8 mouse cellular contexts compared by ENCODE assay signal in genomic region chr19:53143108-53143971, GRCm38 (mm10). TPM values are rescaled to one million over a fixed set of nuclear protein-coding genes. Genes with fewer than 3 reads are reported as not detected.
DNase-seq lines count a peak whose midpoint lies in the region; ATAC-seq and TF ChIP-seq lines count a peak whose summit lies in the region.

No protein-coding gene starts in this region.

- H3K9ac ChIP-seq in CH12.LX (ENCODE audit: insufficient read depth, low read depth): peak overlapping the region; percentile 62
- peak overlapping the region; percentile 94 for H3K9ac ChIP-seq in kidney, embryonic 14.5 days (ENCODE audit: low read depth, low read length)
- peak overlapping the region; percentile 90 for H3K9ac ChIP-seq in lung, postnatal 0 days (replicated peaks; ENCODE audit: low read depth)

- dilution Hi-C loops in CH12.LX (cut with MboI; ENCODE audit: extremely low pct_ligation_motif_present, extremely low pct_unique_long_range_greater_than_20kb, low sequenced_read_pairs): no loop called here

- H3K79me2 ChIP-seq in CH12.LX (replicated peaks; ENCODE audit: control insufficient read depth, extremely low read depth, insufficient read depth, poor library complexity, severe bottlenecking): no peaks in the 10 kb centered on the region

- in situ Hi-C loops in CH12.LX (cut with MboI; ENCODE audit: low pct_ligation_motif_present, low pct_unique_long_range_greater_than_20kb, low sequenced_read_pairs): no loop called here

- no peak for TF ChIP-seq CTCF in CH12.LX (conservative IDR thresholded peaks at IDR 0.05 in 1 of 2, IDR thresholded peaks at IDR 0.05 in 1 of 2; ENCODE audit: low read depth in 2 of 2, low read length in 2 of 2)
- no peak for TF ChIP-seq CTCF in lung, postnatal 0 days (IDR thresholded peaks at IDR 0.05)

- TF ChIP-seq RAD21 in CH12.LX (IDR thresholded peaks at IDR 0.05; ENCODE audit: low read depth, low read length): no peak

- peaks cover 2 to 20% of the 10 kb centered on the region in 2 experiments; a peak in 3 of 4 replicates for H3K4me1 ChIP-seq in CH12.LX (ENCODE audit: control insufficient read depth in 1 of 2, insufficient read depth in 2 of 2)
- peaks cover 12% of the 10 kb centered on the region for H3K4me1 ChIP-seq in kidney, embryonic 14.5 days (ENCODE audit: control insufficient read depth, insufficient read depth, low read length)
- H3K4me1 ChIP-seq in lung, postnatal 0 days (ENCODE audit: insufficient read depth, low read depth, low read length): peaks cover 7% of the 10 kb centered on the region; the same call in 1 of the 2 replicates

- no peak for TF ChIP-seq EP300 in CH12.LX (IDR thresholded peaks at IDR 0.05; ENCODE audit: low read length)
- 0 out of 2 replicates have a peak, but pooled peaks have one; percentile 9 for TF ChIP-seq EP300 in lung, postnatal 0 days (IDR thresholded peaks at IDR 0.05)

- H3K27ac ChIP-seq in CH12.LX (ENCODE audit: insufficient read depth, low read depth): no peak overlapping the region
- H3K27ac ChIP-seq in kidney, embryonic 14.5 days (ENCODE audit: low read depth, low read length): peak overlapping the region; percentile 63; the same call in 1 of the 2 replicates
- H3K27ac ChIP-seq in lung, postnatal 0 days (ENCODE audit: low read length): peak overlapping the region; percentile 89

- no peak for TF ChIP-seq POLR2A in CH12.LX (IDR thresholded peaks at IDR 0.05; ENCODE audit: low read depth, low read length)

- H3K27me3 ChIP-seq in CH12.LX (replicated peaks): peaks cover 2% of the 10 kb centered on the region
- no peaks in the 10 kb centered on the region for H3K27me3 ChIP-seq in kidney, embryonic 14.5 days (ENCODE audit: control insufficient read depth, insufficient read depth, low read length)
- H3K27me3 ChIP-seq in lung, postnatal 0 days (replicated peaks; ENCODE audit: insufficient read depth, low read length): no peaks in the 10 kb centered on the region

- peak overlapping the region; percentile 95 for H3K4me2 ChIP-seq in CH12.LX (ENCODE audit: insufficient read depth, low read depth, poor library complexity, severe bottlenecking)
- H3K4me2 ChIP-seq in kidney, embryonic 14.5 days (replicated peaks; ENCODE audit: low read depth, low read length): peak overlapping the region; percentile 77
- peak overlapping the region; percentile 86 for H3K4me2 ChIP-seq in lung, postnatal 0 days (replicated peaks; ENCODE audit: low read depth, low read length)

- H3K4me3 ChIP-seq in CH12.LX (replicated peaks in 1 of 3; ENCODE audit: low read depth in 2 of 3, low read length in 2 of 3, poor library complexity in 1 of 3): peak overlapping the region; percentile 63 to 86 (median 81)
- H3K4me3 ChIP-seq in kidney, embryonic 14.5 days (ENCODE audit: low read length): peak overlapping the region; percentile 96
- H3K4me3 ChIP-seq in lung, postnatal 0 days (ENCODE audit: low read depth, low read length): peak overlapping the region; percentile 94

- H3K36me3 ChIP-seq in CH12.LX (replicated peaks in 1 of 2; ENCODE audit: control insufficient read depth in 1 of 2, insufficient read depth in 1 of 2, low read length in 1 of 2): no peaks in the 10 kb centered on the region
- no peaks in the 10 kb centered on the region for H3K36me3 ChIP-seq in kidney, embryonic 14.5 days (ENCODE audit: control insufficient read depth, insufficient read depth, low read length)
- no peaks in the 10 kb centered on the region for H3K36me3 ChIP-seq in lung, postnatal 0 days (ENCODE audit: insufficient read depth, low read length)

- under 1% methylated on average over 47 of the region's 48 CpGs for WGBS in kidney, embryonic 14.5 days
- under 1% methylated on average over 47 of the region's 48 CpGs for WGBS in lung, postnatal 0 days

- DNase-seq in CH12.LX (ENCODE audit: extremely low read depth) (no peak), R1 (ENCODE audit: low read depth, low spot score) (peak; percentile 45)
- DNase-seq in lung, postnatal 0 days (ENCODE audit: low spot score): peak; percentile 33
- peak; percentile 26 for DNase-seq in right cerebral cortex, postnatal 14 days
- no peak for DNase-seq in layer of hippocampus, postnatal 25 days (ENCODE audit: extremely low spot score in 1 of 2, low spot score in 1 of 2)

- H3K9me3 ChIP-seq in CH12.LX (replicated peaks; ENCODE audit: low read length): no peaks in the 10 kb centered on the region
- no peaks in the 10 kb centered on the region for H3K9me3 ChIP-seq in kidney, embryonic 14.5 days (ENCODE audit: control insufficient read depth, low read length)
- H3K9me3 ChIP-seq in lung, postnatal 0 days (ENCODE audit: low read length): no peaks in the 10 kb centered on the region

- ATAC-seq in common myeloid progenitor, adult 5-6 weeks (replicated peaks; ENCODE audit: low read depth, poor library complexity, severe bottlenecking): 0 out of 2 replicates have a peak, but pooled peaks have one; percentile 1
- peak; percentile 31 for ATAC-seq in granulocyte monocyte progenitor cell, adult 5-6 weeks (replicated peaks; ENCODE audit: poor library complexity, severe bottlenecking)
- no peak for ATAC-seq in kidney, embryonic 14.5 days (ENCODE audit: low FRiP score, low TSS enrichment)
- ATAC-seq in lung, postnatal 0 days: peak; percentile 1; the same call in 1 of the 2 replicates

TF ChIP-seq in CH12.LX, 34 proteins besides CTCF, POLR2A, EP300 and RAD21:
- TF ChIP-seq TBP (conservative IDR thresholded peaks at IDR 0.05; ENCODE audit: low read depth, low read length) (no peak), ZKSCAN1 (IDR thresholded peaks at IDR 0.05; ENCODE audit: borderline replicate concordance, low read depth, low read length) (no peak), MXI1 (IDR thresholded peaks at IDR 0.05; ENCODE audit: low read depth, low read length) (0 out of 2 replicates have a peak, but pooled peaks have one; percentile 27), NRF1 (IDR thresholded peaks at IDR 0.05; ENCODE audit: low read depth, low read length) (peak; percentile 43), USF2 (conservative IDR thresholded peaks at IDR 0.05; ENCODE audit: low read depth, low read length) (no peak), ETS1 (conservative IDR thresholded peaks at IDR 0.05; ENCODE audit: low read depth, low read length) (no peak), HCFC1 (IDR thresholded peaks at IDR 0.05; ENCODE audit: low read depth, low read length) (no peak), MEF2A (IDR thresholded peaks at IDR 0.05; ENCODE audit: borderline replicate concordance, low read depth, low read length) (no peak), POLR2AphosphoS2 (IDR thresholded peaks at IDR 0.05; ENCODE audit: low read depth, low read length) (no peak)

RNA-seq across cellular contexts. Expression of gene Add3, which starts 3.1 kb away (rescaled TPM):
- total RNA-seq in CH12.LX (2012; rRNA removed): 11.2 and 16.4 TPM in 2 replicates
- total RNA-seq in CH12.LX (2014; rRNA removed): 16.3 and 16.9 TPM in 2 replicates
- 16.2 and 18.4 TPM in 2 replicates for polyA plus RNA-seq in CH12.LX (2012; ENCODE audit: insufficient read length, low read depth)
- 61.2 and 65.6 TPM in 2 replicates for total RNA-seq in common myeloid progenitor, adult 5-6 weeks (2017)
- total RNA-seq in granulocyte monocyte progenitor cell, adult 5-6 weeks (2014; fragmentation: Nextera tagmentation): 30.2 and 57.5 TPM in 2 replicates
- total RNA-seq in granulocyte monocyte progenitor cell, adult 5-6 weeks (2017): 39.5 and 43.3 TPM in 2 replicates
- polyA plus RNA-seq in kidney, embryonic 14.5 days (2014; fragmentation: Nextera tagmentation; extraction: Ambion mirVana): 39.5 and 76.1 TPM in 2 replicates
- polyA plus RNA-seq in lung, postnatal 0 days (2015; fragmentation: Nextera tagmentation; extraction: Ambion mirVana): 92.9 and 100 TPM in 2 replicates
- total RNA-seq in layer of hippocampus, postnatal 25 days (2021): 100 to 1,000 TPM; 115 to 125 TPM

Comparison
In these comparisons a context has a peak if more than half of its experiments do, and no peak if none do; other contexts are left out.
1. DNase-seq: peak in R1 (single experiment), lung, postnatal 0 days (single experiment) and right cerebral cortex, postnatal 14 days (single experiment); none in CH12.LX (single experiment) and layer of hippocampus, postnatal 25 days (0 of 2).
2. Peak in every context shown above with its lines, with median percentiles within 50 percentile points of each other: H3K4me2 ChIP-seq, H3K4me3 ChIP-seq and H3K9ac ChIP-seq.